Mouse (Mus musculus) midbrain, embryonic 16.5 days (tissue): ENCODE data around the gene Ehd2. TPM values are rescaled to one million over a fixed set of nuclear protein-coding genes. Genes with fewer than 3 reads are reported as not detected.
A peak's percentile ranks its signal among the peaks of the same experiment; 100 is the strongest.

Experiments
- ATAC-seq: fragments of 200-750 bp; cut with Nextera tagmentation; 2 replicates; pipeline ENCODE4 v1.8.0; 2017; ENCODE audit warnings: moderate TSS enrichment
- H3K27ac ChIP-seq: fragments of 300-500 bp; sonication (generic); 2 replicates; pipeline ENCODE4 v1.5.1; 2014; ENCODE audit warnings: mild to moderate bottlenecking, low read length, mixed read lengths
- H3K27me3 ChIP-seq: fragments of 300-500 bp; sonication (generic); 2 replicates; pipeline ENCODE4 v1.6.1; 2014; ENCODE audit warnings: low read depth, low read length, mixed read lengths; ENCODE audit not compliant: control insufficient read depth, insufficient read depth
- H3K36me3 ChIP-seq: fragments of 300-500 bp; sonication (generic); 2 replicates; pipeline ENCODE4 v1.6.1; 2014; ENCODE audit warnings: mild to moderate bottlenecking, low read length, moderate library complexity, mixed read lengths; ENCODE audit not compliant: control insufficient read depth, insufficient read depth
- H3K4me1 ChIP-seq: fragments of 300-500 bp; sonication (generic); 2 replicates; pipeline ENCODE4 v1.6.1; 2014; ENCODE audit warnings: mild to moderate bottlenecking, low read length, mixed read lengths; ENCODE audit not compliant: control insufficient read depth, insufficient read depth
- H3K4me2 ChIP-seq: fragments of 300-500 bp; sonication (generic); 2 replicates; pipeline ENCODE4 v1.6.1; 2014; ENCODE audit warnings: mild to moderate bottlenecking, low read length, mixed read lengths
- H3K4me3 ChIP-seq: fragments of 300-500 bp; sonication (generic); 2 replicates; pipeline ENCODE4 v1.5.1; 2014; ENCODE audit warnings: low read depth, mild to moderate bottlenecking, low read length, moderate library complexity, mixed read lengths
- H3K9ac ChIP-seq: fragments of 300-500 bp; sonication (generic); 2 replicates; pipeline ENCODE4 v1.6.1; 2014; ENCODE audit warnings: low read depth, low read length, mixed read lengths
- H3K9me3 ChIP-seq: fragments of 300-500 bp; sonication (generic); replicated peaks from 2 replicates; pipeline ENCODE4 v1.6.1; 2014; ENCODE audit warnings: mild to moderate bottlenecking, low read length, mixed read lengths; ENCODE audit not compliant: control insufficient read depth, poor library complexity, severe bottlenecking
- WGBS: fragments of 180-500 bp; shearing (Covaris S2); extraction: QIAGEN DNeasy Blood & Tissue Kit; methylation state at CpG from one replicate; pipeline ENCODE4 v1.1.7; 2014; 5-methylcytosine and 5-hydroxymethylcytosine counted together
- polyA plus RNA-seq: library from polyadenylated mRNA; unstranded; fragments of >200 nt; fragmentation: Nextera tagmentation; extraction: Ambion mirVana; gene quantifications from 2 replicates; pipeline ENCODE4 v1.2.1, GENCODE M21; 2015

The Ehd2 gene
- polyA plus RNA-seq, 1 experiment from 2014 or later = 4.9 TPM

GRCm38 (mm10) chr7:15945721-15946536 is 21.4 kb downstream of the Ehd2 start, which contains the start of gene Nop53:
Gene Nop53 (minus strand): TSS chr7:15946074.
- Histone ChIP-seq H3K9me3 (no peaks in the 10 kb centered on the region), H3K9ac (peak within 1 kb of the TSS; percentile 85), H3K36me3 (peaks cover 21% of the 10 kb centered on the region), H3K27ac (peak within 1 kb of the TSS; percentile 97), H3K4me3 (peak within 1 kb of the TSS; percentile 77), H3K4me2 (peak within 1 kb of the TSS; percentile 83), H3K27me3 (no peaks in the 10 kb centered on the region), H3K4me1 (peaks cover 16% of the 10 kb centered on the region)
- peak; percentile 96 for ATAC-seq
- 1% methylated on average over 59 of the region's 59 CpGs for WGBS

- Histone ChIP-seq H3K4me1 (peaks cover 16% of the 10 kb centered on the region), H3K9me3 (no peaks in the 10 kb centered on the region), H3K27ac (peak overlapping the region; percentile 97), H3K36me3 (peaks cover 28% of the 10 kb centered on the region), H3K4me2 (peak overlapping the region; percentile 83), H3K9ac (peak overlapping the region; percentile 85), H3K4me3 (peak overlapping the region; percentile 77), H3K27me3 (no peaks in the 10 kb centered on the region)
- ATAC-seq = no peak
- 6% methylated on average over 8 of the region's 8 CpGs for WGBS
Measured at GRCm38 (mm10) chr7:15945211-15945610, 22.2 kb downstream of the Ehd2 start.

GRCm38 (mm10) chr7:15944311-15944710 is 23.1 kb downstream of the Ehd2 start:
- Histone ChIP-seq H3K36me3 (peaks cover 37% of the 10 kb centered on the region), H3K27ac (no peak overlapping the region), H3K4me1 (peaks cover 16% of the 10 kb centered on the region), H3K27me3 (no peaks in the 10 kb centered on the region), H3K4me3 (no peak overlapping the region; the same call in 1 of the 2 replicates), H3K4me2 (peak overlapping the region; percentile 8; the same call in 1 of the 2 replicates), H3K9me3 (no peaks in the 10 kb centered on the region), H3K9ac (no peak overlapping the region)
- 89% methylated on average over 1 of the region's 1 CpGs for WGBS
- ATAC-seq = no peak

DNA sequence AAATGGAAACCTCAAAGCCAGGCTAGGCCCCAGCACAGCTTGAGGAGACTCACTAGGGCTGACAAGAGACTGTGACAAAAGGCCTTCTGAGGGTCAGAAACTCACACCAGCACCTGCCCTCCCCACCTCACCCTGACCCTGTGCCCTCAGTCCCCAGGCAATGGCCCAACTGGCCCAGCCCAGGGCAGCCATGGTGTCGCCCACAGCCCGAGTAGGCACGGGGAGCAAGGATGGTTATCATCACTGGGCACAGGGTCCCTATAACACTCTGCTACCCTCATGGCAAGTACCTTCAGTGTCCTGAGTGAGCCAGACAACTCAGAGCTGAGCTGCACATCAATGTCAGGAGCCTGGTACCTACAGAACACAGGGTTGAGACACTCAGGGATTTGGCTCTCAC is 28.7 kb downstream of the Ehd2 start:
- Histone ChIP-seq H3K27me3 (no peaks in the 10 kb centered on the region), H3K9me3 (no peaks in the 10 kb centered on the region), H3K27ac (no peak overlapping the region), H3K36me3 (peaks cover 68% of the 10 kb centered on the region), H3K4me1 (no peaks in the 10 kb centered on the region), H3K4me2 (no peak overlapping the region), H3K4me3 (no peak overlapping the region), H3K9ac (no peak overlapping the region)
- ATAC-seq = no peak
- 95% methylated on average over 3 of the region's 3 CpGs for WGBS

DNA sequence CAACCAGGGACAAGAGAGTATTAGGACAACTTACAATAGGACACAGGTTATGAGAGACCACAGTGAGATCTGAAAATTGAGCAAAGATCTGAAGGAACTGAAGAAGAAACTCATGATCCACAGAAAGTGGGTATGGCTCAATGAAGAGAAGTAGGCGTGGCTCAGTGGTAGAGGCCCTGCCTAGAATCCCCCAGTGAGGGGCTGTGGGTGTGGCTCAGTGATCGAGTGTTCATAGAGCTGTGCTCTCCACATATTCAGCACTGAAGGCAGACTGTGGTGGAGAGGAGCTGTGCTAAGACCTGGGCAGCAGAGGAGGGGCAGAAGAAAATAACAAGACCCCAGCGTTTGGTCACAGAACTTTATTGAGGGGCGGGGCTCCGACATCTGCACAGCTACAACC is 29.9 kb downstream of the Ehd2 start:
- no peak overlapping the region for H3K9ac ChIP-seq
- 0 out of 2 replicates have a peak, but pooled peaks have one; percentile 31 for ATAC-seq

DNA sequence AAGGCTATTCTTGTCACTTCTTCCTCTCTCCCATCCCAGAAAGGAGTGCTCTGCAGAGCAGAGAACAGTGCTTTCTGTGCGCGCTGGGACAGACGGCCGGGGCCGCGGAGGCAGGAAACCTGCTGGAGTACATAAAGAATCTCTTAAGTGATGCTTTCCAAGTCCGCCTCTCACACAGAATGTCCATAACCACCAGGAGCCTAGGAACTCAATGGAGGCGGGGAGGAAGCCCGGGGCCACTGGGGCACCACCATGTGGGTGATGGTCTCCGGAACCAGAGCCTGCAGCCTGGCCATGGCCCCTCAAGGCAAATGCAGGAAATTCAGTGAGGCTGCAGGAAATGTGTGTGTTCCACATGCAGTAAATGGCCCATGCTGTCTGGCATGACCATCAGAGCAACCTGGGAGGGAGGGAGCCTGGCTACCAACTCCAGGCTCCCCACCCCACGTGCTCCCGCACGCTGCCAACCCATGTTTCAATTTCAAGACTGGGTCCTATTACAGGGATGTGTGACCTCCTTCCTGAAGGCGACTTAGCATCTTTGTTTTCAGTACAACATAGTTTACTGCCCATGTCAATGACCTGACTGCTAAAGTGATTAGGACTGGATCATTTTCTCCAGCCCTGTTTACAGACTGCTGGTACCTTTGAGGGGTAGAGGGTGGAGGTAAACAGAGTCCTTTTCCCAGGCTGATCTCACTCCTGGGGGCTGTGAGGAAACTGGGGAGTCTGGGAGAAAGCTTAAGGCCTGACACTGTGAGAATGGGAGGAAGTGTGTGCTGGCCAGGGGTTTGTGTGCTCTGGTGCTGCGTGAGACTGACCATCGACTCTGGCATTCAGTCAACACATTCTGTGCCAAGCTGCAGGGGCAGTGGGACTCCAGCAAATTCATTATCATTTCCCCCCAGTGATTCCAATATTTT is 33.7 kb downstream of the Ehd2 start:
- Histone ChIP-seq H3K27ac (no peak overlapping the region), H3K4me3 (no peak overlapping the region), H3K9ac (no peak overlapping the region), H3K9me3 (no peaks in the 10 kb centered on the region), H3K36me3 (peaks cover 29% of the 10 kb centered on the region), H3K4me1 (no peaks in the 10 kb centered on the region), H3K4me2 (no peak overlapping the region), H3K27me3 (no peaks in the 10 kb centered on the region)
- no peak for ATAC-seq
- 70% methylated on average over 16 of the region's 16 CpGs for WGBS

More for the DNA sequence above, 29.9 kb downstream of the Ehd2 start:
- H3K4me2 ChIP-seq = no peak overlapping the region
- peaks cover 65% of the 10 kb centered on the region for H3K36me3 ChIP-seq
- no peak overlapping the region for H3K4me3 ChIP-seq
- no peak overlapping the region for H3K27ac ChIP-seq
- H3K4me1 ChIP-seq = no peaks in the 10 kb centered on the region
- no peaks in the 10 kb centered on the region for H3K9me3 ChIP-seq
- WGBS = 90% methylated on average over 5 of the region's 5 CpGs
- no peaks in the 10 kb centered on the region for H3K27me3 ChIP-seq

DNA sequence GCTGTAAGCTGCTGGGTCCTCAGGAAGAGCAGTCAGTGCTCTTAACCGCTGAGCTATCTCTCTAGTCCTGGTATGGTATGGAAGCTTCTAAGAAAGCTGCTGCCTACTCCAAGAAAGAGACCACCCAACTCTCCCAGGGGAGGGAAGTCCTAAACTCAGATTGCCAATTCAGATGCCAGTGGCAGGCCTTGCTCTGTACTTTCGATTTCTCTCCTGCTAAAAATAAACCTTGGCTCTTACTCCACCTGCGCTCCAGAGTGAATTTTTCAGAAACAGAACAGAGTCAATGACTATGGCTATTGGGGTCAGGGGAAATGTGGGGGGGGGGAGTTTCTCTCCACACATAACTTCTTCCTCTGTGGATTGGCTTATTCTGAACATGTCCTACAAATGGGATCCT is 35.7 kb downstream of the Ehd2 start:
- Histone ChIP-seq H3K9me3 (no peaks in the 10 kb centered on the region), H3K4me2 (no peak overlapping the region), H3K36me3 (peaks cover 14% of the 10 kb centered on the region), H3K4me1 (no peaks in the 10 kb centered on the region), H3K4me3 (no peak overlapping the region), H3K27ac (no peak overlapping the region), H3K27me3 (no peaks in the 10 kb centered on the region), H3K9ac (no peak overlapping the region)
- no peak for ATAC-seq
- WGBS = 87% methylated on average over 3 of the region's 3 CpGs

GRCm38 (mm10) chr7:15930543-15930942 is 36.8 kb downstream of the Ehd2 start:
- H3K36me3 ChIP-seq = peaks cover 5% of the 10 kb centered on the region; the same call in 1 of the 2 replicates
- H3K27me3 ChIP-seq = no peaks in the 10 kb centered on the region
- no peak overlapping the region for H3K9ac ChIP-seq
- no peak overlapping the region for H3K27ac ChIP-seq
- H3K9me3 ChIP-seq = no peaks in the 10 kb centered on the region
- no peaks in the 10 kb centered on the region for H3K4me1 ChIP-seq
- no peak overlapping the region for H3K4me2 ChIP-seq
- no peak overlapping the region for H3K4me3 ChIP-seq
- 61% methylated on average over 2 of the region's 2 CpGs for whole genome bisulfite sequencing
- ATAC-seq = no peak
